Mouse (Mus musculus): Measurements from ENCODE around the gene Sumf1. TPM values are rescaled to one million over a fixed set of nuclear protein-coding genes. Genes with fewer than 3 reads are reported as not detected.
A peak's percentile ranks its signal among the peaks of the same experiment; 100 is the strongest.

Sumf1 gene
- total RNA-seq, 1 experiment from 2014 or later = 52.9 TPM

- ATAC-seq (replicated peaks; ENCODE audit: insufficient number of reproducible peaks, low FRiP score, low TSS enrichment, poor library complexity, severe bottlenecking) = no peak
Observed at GRCm38 (mm10) chr6:108211896-108212880, 26.8 kb upstream of the Sumf1 start.

- ATAC-seq (replicated peaks; ENCODE audit: insufficient number of reproducible peaks, low FRiP score, low TSS enrichment, poor library complexity, severe bottlenecking) = no peak
Observed at GRCm38 (mm10) chr6:108206914-108207566, 21.7 kb upstream of the Sumf1 start.

GRCm38 (mm10) chr6:108206145-108206544 is 20.8 kb upstream of the Sumf1 start:
- ATAC-seq (replicated peaks; ENCODE audit: insufficient number of reproducible peaks, low FRiP score, low TSS enrichment, poor library complexity, severe bottlenecking) = no peak

GRCm38 (mm10) chr6:108204322-108204721 is 18.9 kb upstream of the Sumf1 start:
- no peak for ATAC-seq (replicated peaks; ENCODE audit: insufficient number of reproducible peaks, low FRiP score, low TSS enrichment, poor library complexity, severe bottlenecking)

GRCm38 (mm10) chr6:108198286-108198685 is 12.9 kb upstream of the Sumf1 start:
- no peak for ATAC-seq (replicated peaks; ENCODE audit: insufficient number of reproducible peaks, low FRiP score, low TSS enrichment, poor library complexity, severe bottlenecking)

GRCm38 (mm10) chr6:108197117-108197516 is 11.7 kb upstream of the Sumf1 start:
- ATAC-seq (replicated peaks; ENCODE audit: insufficient number of reproducible peaks, low FRiP score, low TSS enrichment, poor library complexity, severe bottlenecking) = peak; percentile 95

GRCm38 (mm10) chr6:108196665-108197064 is 11.3 kb upstream of the Sumf1 start:
- no peak for ATAC-seq (replicated peaks; ENCODE audit: insufficient number of reproducible peaks, low FRiP score, low TSS enrichment, poor library complexity, severe bottlenecking)

- ATAC-seq (replicated peaks; ENCODE audit: insufficient number of reproducible peaks, low FRiP score, low TSS enrichment, poor library complexity, severe bottlenecking) = no peak
Observed at GRCm38 (mm10) chr6:108192632-108193031, 7.2 kb upstream of the Sumf1 start.

GRCm38 (mm10) chr6:108190690-108191089 is 5.3 kb upstream of the Sumf1 start:
- ATAC-seq (replicated peaks; ENCODE audit: insufficient number of reproducible peaks, low FRiP score, low TSS enrichment, poor library complexity, severe bottlenecking) = no peak

- no peak for ATAC-seq (replicated peaks; ENCODE audit: insufficient number of reproducible peaks, low FRiP score, low TSS enrichment, poor library complexity, severe bottlenecking)
Observed at GRCm38 (mm10) chr6:108185685-108186009, 265 bp upstream of the Sumf1 start.

GRCm38 (mm10) chr6:108179087-108179486 is 6.3 kb downstream of the Sumf1 start:
- ATAC-seq (replicated peaks; ENCODE audit: insufficient number of reproducible peaks, low FRiP score, low TSS enrichment, poor library complexity, severe bottlenecking) = peak; percentile 45; the same call in 1 of the 2 replicates

- ATAC-seq (replicated peaks; ENCODE audit: insufficient number of reproducible peaks, low FRiP score, low TSS enrichment, poor library complexity, severe bottlenecking) = no peak
Observed at GRCm38 (mm10) chr6:108174181-108174580, 11.2 kb downstream of the Sumf1 start.

GRCm38 (mm10) chr6:108172219-108172618 is 13.2 kb downstream of the Sumf1 start:
- ATAC-seq (replicated peaks; ENCODE audit: insufficient number of reproducible peaks, low FRiP score, low TSS enrichment, poor library complexity, severe bottlenecking) = no peak

GRCm38 (mm10) chr6:108169466-108169865 is 15.9 kb downstream of the Sumf1 start:
- ATAC-seq (replicated peaks; ENCODE audit: insufficient number of reproducible peaks, low FRiP score, low TSS enrichment, poor library complexity, severe bottlenecking) = no peak

- no peak for ATAC-seq (replicated peaks; ENCODE audit: insufficient number of reproducible peaks, low FRiP score, low TSS enrichment, poor library complexity, severe bottlenecking)
Observed at GRCm38 (mm10) chr6:108168723-108169122, 16.7 kb downstream of the Sumf1 start.

- ATAC-seq (replicated peaks; ENCODE audit: insufficient number of reproducible peaks, low FRiP score, low TSS enrichment, poor library complexity, severe bottlenecking) = no peak
Observed at GRCm38 (mm10) chr6:108167946-108168680, 17.3 kb downstream of the Sumf1 start.

GRCm38 (mm10) chr6:108165598-108165997 is 19.8 kb downstream of the Sumf1 start:
- ATAC-seq (replicated peaks; ENCODE audit: insufficient number of reproducible peaks, low FRiP score, low TSS enrichment, poor library complexity, severe bottlenecking) = no peak

- ATAC-seq (replicated peaks; ENCODE audit: insufficient number of reproducible peaks, low FRiP score, low TSS enrichment, poor library complexity, severe bottlenecking) = peak; percentile 80
Observed at GRCm38 (mm10) chr6:108164935-108165334, 20.4 kb downstream of the Sumf1 start.

- ATAC-seq (replicated peaks; ENCODE audit: insufficient number of reproducible peaks, low FRiP score, low TSS enrichment, poor library complexity, severe bottlenecking) = no peak
Observed at GRCm38 (mm10) chr6:108160608-108161007, 24.8 kb downstream of the Sumf1 start.
